Mouse (Mus musculus) neural tube, embryonic 15.5 days (tissue): ENCODE measurements around the gene Vmn2r45. TPM values are rescaled to one million over a fixed set of nuclear protein-coding genes. Genes with fewer than 3 reads are reported as not detected.
"Not testable (repeated sequence)": the region's sequence is repeated elsewhere in the genome, so short reads cannot be mapped to it uniquely, and the experiment has no call there.

Experiments used
- ATAC-seq: fragments of 200-750 bp; cut with Nextera tagmentation; 2 replicates; pipeline ENCODE4 v1.8.0; 2017; ENCODE audit warnings: mild to moderate bottlenecking, moderate TSS enrichment, moderate library complexity; ENCODE audit not compliant: low FRiP score
- H3K27ac ChIP-seq: fragments of 300-500 bp; sonication (generic); replicated peaks from 2 replicates; pipeline ENCODE4 v1.5.1; 2015; ENCODE audit warnings: mild to moderate bottlenecking, inconsistent platforms
- H3K27me3 ChIP-seq: fragments of 300-500 bp; sonication (generic); replicated peaks from 2 replicates; pipeline ENCODE4 v1.6.1; 2015; ENCODE audit warnings: inconsistent platforms
- H3K36me3 ChIP-seq: fragments of 300-500 bp; sonication (generic); 2 replicates; pipeline ENCODE4 v1.6.1; 2015; ENCODE audit warnings: inconsistent platforms
- H3K4me1 ChIP-seq: fragments of 300-500 bp; sonication (generic); 2 replicates; pipeline ENCODE4 v1.6.1; 2015; ENCODE audit warnings: inconsistent platforms
- H3K4me2 ChIP-seq: fragments of 300-500 bp; sonication (generic); 2 replicates; pipeline ENCODE4 v1.6.1; 2015; ENCODE audit warnings: inconsistent platforms, mild to moderate bottlenecking, moderate library complexity
- H3K4me3 ChIP-seq: fragments of 300-500 bp; sonication (generic); replicated peaks from 2 replicates; pipeline ENCODE4 v1.5.1; 2015; ENCODE audit warnings: mild to moderate bottlenecking, inconsistent platforms
- H3K9ac ChIP-seq: fragments of 300-500 bp; sonication (generic); replicated peaks from 2 replicates; pipeline ENCODE4 v1.6.1; 2015; ENCODE audit warnings: mild to moderate bottlenecking, inconsistent platforms
- H3K9me3 ChIP-seq: fragments of 300-500 bp; sonication (generic); replicated peaks from 2 replicates; pipeline ENCODE4 v1.6.1; 2016; ENCODE audit warnings: inconsistent platforms
- WGBS: fragments of 180-500 bp; shearing (Covaris S2); methylation state at CpG from one replicate; pipeline ENCODE4 v1.1.7; 2015; ENCODE audit warnings: mixed read lengths; 5-methylcytosine and 5-hydroxymethylcytosine counted together
- polyA plus RNA-seq: library from polyadenylated mRNA; unstranded; fragments of >200 nt; fragmentation: Nextera tagmentation; extraction: Ambion mirVana; gene quantifications from 2 replicates; pipeline ENCODE4 v1.2.1, GENCODE M21; 2015

Gene Vmn2r45
- polyA plus RNA-seq: not detected in 2 replicates

- WGBS: 57% methylated on average over 2 of the region's 2 CpGs
- not testable (repeated sequence) for H3K36me3 ChIP-seq, H3K4me1 ChIP-seq, H3K27ac ChIP-seq, ATAC-seq, H3K27me3 ChIP-seq, H3K9me3 ChIP-seq, H3K9ac ChIP-seq, H3K4me3 ChIP-seq, H3K4me2 ChIP-seq
These were observed at the start of gene Vmn2r45 for GRCm38 (mm10) chr7:8488975-8489374. Gene Vmn2r45, minus strand, starts transcription at chr7:8489075.

Other genes starting within 250 kb of the Vmn2r45 start
- gene Vmn2r43, start 228.5 kb downstream of the Vmn2r45 start, polyA plus RNA-seq: not detected in 2 replicates
- not detected in 2 replicates for gene Vmn2r44, start 105.7 kb downstream of the Vmn2r45 start, polyA plus RNA-seq